Mouse (Mus musculus) embryonic facial prominence, embryonic 13.5 days (tissue): Measurements from ENCODE around the gene Tet3. TPM values are rescaled to one million over a fixed set of nuclear protein-coding genes. Genes with fewer than 3 reads are reported as not detected.
A peak's percentile ranks its signal among the peaks of the same experiment; 100 is the strongest.

Experiments used
- ATAC-seq: fragments of 200-750 bp; cut with Nextera tagmentation; 2 replicates; pipeline ENCODE4 v1.8.0; 2017; ENCODE audit warnings: low read depth; ENCODE audit not compliant: insufficient number of reproducible peaks, insufficient read depth, low FRiP score, low TSS enrichment
- H3K27ac ChIP-seq: fragments of 300-500 bp; sonication (generic); 2 replicates; pipeline ENCODE4 v1.5.1; 2015; ENCODE audit warnings: moderate library complexity, mild to moderate bottlenecking, inconsistent platforms
- H3K27me3 ChIP-seq: fragments of 300-500 bp; sonication (generic); 2 replicates; pipeline ENCODE4 v1.6.1; 2015; ENCODE audit warnings: mild to moderate bottlenecking, inconsistent platforms
- H3K36me3 ChIP-seq: fragments of 300-500 bp; sonication (generic); 2 replicates; pipeline ENCODE4 v1.6.1; 2015; ENCODE audit warnings: mild to moderate bottlenecking, inconsistent platforms
- H3K4me1 ChIP-seq: fragments of 300-500 bp; sonication (generic); 2 replicates; pipeline ENCODE4 v1.6.1; 2015; ENCODE audit warnings: inconsistent platforms
- H3K4me2 ChIP-seq: fragments of 300-500 bp; sonication (generic); 2 replicates; pipeline ENCODE4 v1.6.1; 2015; ENCODE audit warnings: moderate library complexity, mild to moderate bottlenecking, inconsistent platforms
- H3K4me3 ChIP-seq: fragments of 300-500 bp; sonication (generic); 2 replicates; pipeline ENCODE4 v1.5.1; 2015; ENCODE audit warnings: mild to moderate bottlenecking, inconsistent platforms
- H3K9ac ChIP-seq: fragments of 300-500 bp; sonication (generic); 2 replicates; pipeline ENCODE4 v1.6.1; 2015; ENCODE audit warnings: mild to moderate bottlenecking, inconsistent platforms
- H3K9me3 ChIP-seq: fragments of 300-500 bp; sonication (generic); 2 replicates; pipeline ENCODE4 v1.6.1; 2016; ENCODE audit warnings: inconsistent platforms
- WGBS: fragments of 180-500 bp; shearing (Covaris S2); methylation state at CpG from one replicate; pipeline ENCODE4 v1.1.7; 2015; ENCODE audit warnings: mixed read lengths; 5-methylcytosine and 5-hydroxymethylcytosine counted together
- polyA plus RNA-seq: library from polyadenylated mRNA; unstranded; fragments of >200 nt; fragmentation: Nextera tagmentation; extraction: Ambion mirVana; gene quantifications from 2 replicates; pipeline ENCODE4 v1.2.1, GENCODE M21; 2015

The Tet3 gene
- polyA plus RNA-seq, 1 experiment from 2014 or later = 59.6 TPM

DNA sequence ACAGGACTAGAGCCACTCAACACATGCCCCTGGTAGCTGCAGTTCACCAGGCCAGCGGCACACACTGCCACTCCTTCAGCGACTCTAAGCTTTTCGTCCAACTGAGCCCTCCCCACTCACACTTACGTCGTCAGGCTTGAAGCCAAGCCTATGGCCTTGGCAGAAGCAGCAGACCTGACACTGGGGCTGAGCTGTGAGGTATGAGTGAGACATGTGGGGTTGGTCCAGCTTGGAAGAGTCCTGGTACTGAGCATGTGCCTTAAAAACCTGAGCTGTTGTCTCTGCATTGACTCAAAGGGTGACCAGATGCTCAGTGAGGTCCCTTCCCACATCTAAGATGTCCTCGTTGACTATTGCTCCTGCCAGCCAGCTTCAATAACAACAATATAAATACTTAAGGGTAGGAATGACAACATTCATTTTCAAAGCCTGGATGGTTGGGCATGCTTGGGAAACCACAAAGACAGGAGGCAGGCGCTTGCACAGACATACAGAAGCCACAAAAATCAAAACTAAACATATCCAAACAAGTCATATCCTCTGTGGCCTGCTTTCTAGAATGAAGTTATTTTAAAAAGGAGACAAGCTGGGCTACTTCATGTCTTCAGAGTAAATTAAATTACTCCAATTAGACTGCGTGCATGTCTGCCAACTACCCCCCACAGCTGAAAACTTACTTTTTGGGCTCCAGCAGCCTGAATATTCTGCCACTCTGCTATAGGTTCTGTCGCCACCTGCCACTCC, 37.3 kb upstream of the Tet3 start:
- H3K27me3 ChIP-seq = no peaks in the 10 kb centered on the region
- 73% methylated on average over 9 of the region's 9 CpGs for WGBS
- peaks cover 30% of the 10 kb centered on the region for H3K36me3 ChIP-seq
- ATAC-seq = no peak
- no peaks in the 10 kb centered on the region for H3K9me3 ChIP-seq
- no peak overlapping the region for H3K4me2 ChIP-seq
- H3K27ac ChIP-seq = peak overlapping the region; percentile 28; the same call in 1 of the 2 replicates
- peaks cover 17% of the 10 kb centered on the region for H3K4me1 ChIP-seq
- no peak overlapping the region for H3K4me3 ChIP-seq
- H3K9ac ChIP-seq = 0 out of 2 replicates have a peak overlapping the region, but pooled peaks have one; percentile 8

DNA sequence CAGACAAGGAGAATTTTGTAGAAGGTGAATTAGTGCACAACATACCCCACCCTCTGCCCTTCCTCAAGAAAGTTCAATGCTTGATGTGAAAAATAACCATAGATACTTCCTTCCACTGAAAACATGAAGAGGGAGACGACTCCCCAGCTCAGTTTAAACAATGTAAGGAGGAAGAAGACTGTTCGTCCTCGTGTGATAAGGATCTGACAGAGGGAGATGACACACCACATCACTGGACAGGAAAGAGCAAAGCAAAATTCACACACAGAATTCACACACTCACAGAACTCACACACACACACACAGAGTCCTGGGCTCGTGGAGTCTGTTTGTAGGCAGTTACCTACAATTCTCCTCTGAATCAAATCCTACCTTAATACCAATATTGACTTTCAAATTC, 31.7 kb upstream of the Tet3 start:
- peaks cover 70% of the 10 kb centered on the region for H3K36me3 ChIP-seq
- no peak overlapping the region for H3K9ac ChIP-seq
- H3K27me3 ChIP-seq = no peaks in the 10 kb centered on the region
- no peak overlapping the region for H3K27ac ChIP-seq
- 68% methylated on average over 4 of the region's 4 CpGs for WGBS
- no peak for ATAC-seq
- H3K4me3 ChIP-seq = no peak overlapping the region
- H3K4me1 ChIP-seq = peaks cover 5% of the 10 kb centered on the region; the same call in 1 of the 2 replicates
- no peak overlapping the region for H3K4me2 ChIP-seq
- no peaks in the 10 kb centered on the region for H3K9me3 ChIP-seq

DNA sequence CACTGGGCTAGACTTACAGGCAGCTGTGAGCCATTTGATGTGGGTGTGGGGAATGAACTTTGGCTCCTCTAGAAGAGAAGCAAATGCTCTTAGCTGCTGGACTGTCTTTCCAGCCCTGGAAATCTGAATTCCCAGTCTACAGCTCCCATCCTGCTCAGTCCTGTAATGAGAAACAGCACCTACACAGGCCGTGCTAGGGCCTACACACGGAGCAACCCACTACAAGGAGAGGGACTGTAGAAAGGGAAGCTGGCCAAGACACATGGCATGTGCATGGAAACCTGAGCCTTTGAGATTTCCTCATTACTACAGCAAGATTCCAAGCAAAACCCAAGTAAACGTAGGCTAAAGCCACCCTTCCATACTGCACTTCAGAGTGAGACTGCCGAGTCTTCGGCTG, 29.3 kb upstream of the Tet3 start:
- Histone ChIP-seq H3K27ac (no peak overlapping the region), H3K9ac (no peak overlapping the region), H3K4me3 (no peak overlapping the region), H3K27me3 (no peaks in the 10 kb centered on the region), H3K9me3 (no peaks in the 10 kb centered on the region), H3K4me2 (no peak overlapping the region), H3K36me3 (peaks cover 75% of the 10 kb centered on the region), H3K4me1 (peaks cover 5% of the 10 kb centered on the region; the same call in 1 of the 2 replicates)
- ATAC-seq = no peak
- 66% methylated on average over 5 of the region's 5 CpGs for WGBS

DNA sequence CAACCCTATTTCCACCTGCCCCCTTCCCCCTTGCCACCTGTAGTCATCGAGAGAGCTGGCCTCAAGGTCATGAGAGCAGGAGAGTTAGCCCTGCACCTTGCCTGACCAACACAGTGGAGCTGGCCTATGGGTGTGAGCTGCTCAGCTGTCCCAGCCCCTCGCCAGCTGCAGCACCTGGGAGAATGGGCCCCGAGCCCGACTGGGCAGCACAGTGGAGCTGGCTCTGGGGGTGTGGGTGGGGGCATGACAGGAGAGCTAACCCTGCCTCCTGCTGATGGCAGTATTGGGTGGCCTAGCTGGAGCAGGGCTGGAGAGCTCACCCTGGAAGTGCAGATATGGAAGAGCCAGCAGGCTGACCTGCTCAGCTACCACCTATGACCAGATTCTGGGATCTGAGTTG, 28.4 kb upstream of the Tet3 start:
- 91% methylated on average over 4 of the region's 4 CpGs for WGBS
- Histone ChIP-seq H3K4me2 (no peak overlapping the region), H3K9ac (no peak overlapping the region), H3K36me3 (peaks cover 80% of the 10 kb centered on the region), H3K9me3 (no peaks in the 10 kb centered on the region), H3K4me3 (no peak overlapping the region), H3K27me3 (no peaks in the 10 kb centered on the region), H3K4me1 (peaks cover 5% of the 10 kb centered on the region; the same call in 1 of the 2 replicates), H3K27ac (no peak overlapping the region)
- no peak for ATAC-seq

DNA sequence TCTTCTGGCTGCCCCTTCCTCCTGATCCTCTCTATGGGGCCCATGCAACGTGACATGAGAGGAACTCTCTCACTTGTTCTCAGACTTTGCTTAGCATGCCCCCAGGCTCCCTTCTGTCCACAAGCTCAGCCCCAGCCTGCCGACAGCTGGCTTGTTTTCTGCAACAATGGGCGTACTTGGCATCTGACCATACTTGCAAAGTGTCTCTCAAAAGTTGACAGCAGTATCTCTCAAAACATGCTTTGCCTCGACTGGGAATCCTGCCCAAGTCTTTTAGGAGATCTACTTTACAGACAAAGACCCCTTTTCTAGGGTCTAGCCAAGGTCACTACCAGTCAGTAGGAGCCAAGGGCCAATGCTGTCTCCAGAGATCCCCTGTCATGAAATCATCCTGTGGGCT, 27.0 kb upstream of the Tet3 start:
- 53% methylated on average over 4 of the region's 4 CpGs for WGBS
- Histone ChIP-seq H3K9me3 (no peaks in the 10 kb centered on the region), H3K4me2 (no peak overlapping the region), H3K27ac (no peak overlapping the region), H3K36me3 (peaks cover 95% of the 10 kb centered on the region), H3K9ac (no peak overlapping the region), H3K4me3 (no peak overlapping the region), H3K4me1 (peaks cover 5% of the 10 kb centered on the region; the same call in 1 of the 2 replicates), H3K27me3 (no peaks in the 10 kb centered on the region)
- no peak for ATAC-seq

DNA sequence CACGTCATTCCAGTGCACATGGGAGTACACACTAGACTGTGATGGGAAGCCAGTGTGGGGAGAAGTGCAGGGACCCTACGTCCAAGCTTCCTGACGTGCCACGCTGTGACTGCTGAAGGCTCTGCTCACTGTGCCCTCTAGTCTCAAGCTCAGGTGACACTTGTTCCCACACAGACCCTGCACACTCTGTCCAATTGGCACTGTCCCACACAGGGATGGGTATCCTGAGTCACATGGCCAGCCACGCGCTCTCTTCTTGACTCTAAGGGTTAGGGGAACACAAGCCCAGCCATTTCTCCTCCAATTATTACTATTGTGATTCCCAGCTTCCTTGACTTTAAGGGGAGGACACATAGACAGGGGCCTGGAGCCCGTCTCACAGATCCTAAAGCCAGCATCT, 24.9 kb upstream of the Tet3 start:
- Histone ChIP-seq H3K27ac (no peak overlapping the region), H3K9me3 (no peaks in the 10 kb centered on the region), H3K4me2 (no peak overlapping the region), H3K36me3 (peaks cover 93% of the 10 kb centered on the region), H3K4me1 (peaks cover 5% of the 10 kb centered on the region; the same call in 1 of the 2 replicates), H3K9ac (no peak overlapping the region), H3K4me3 (no peak overlapping the region), H3K27me3 (no peaks in the 10 kb centered on the region)
- WGBS = 89% methylated on average over 7 of the region's 7 CpGs
- ATAC-seq = no peak

DNA sequence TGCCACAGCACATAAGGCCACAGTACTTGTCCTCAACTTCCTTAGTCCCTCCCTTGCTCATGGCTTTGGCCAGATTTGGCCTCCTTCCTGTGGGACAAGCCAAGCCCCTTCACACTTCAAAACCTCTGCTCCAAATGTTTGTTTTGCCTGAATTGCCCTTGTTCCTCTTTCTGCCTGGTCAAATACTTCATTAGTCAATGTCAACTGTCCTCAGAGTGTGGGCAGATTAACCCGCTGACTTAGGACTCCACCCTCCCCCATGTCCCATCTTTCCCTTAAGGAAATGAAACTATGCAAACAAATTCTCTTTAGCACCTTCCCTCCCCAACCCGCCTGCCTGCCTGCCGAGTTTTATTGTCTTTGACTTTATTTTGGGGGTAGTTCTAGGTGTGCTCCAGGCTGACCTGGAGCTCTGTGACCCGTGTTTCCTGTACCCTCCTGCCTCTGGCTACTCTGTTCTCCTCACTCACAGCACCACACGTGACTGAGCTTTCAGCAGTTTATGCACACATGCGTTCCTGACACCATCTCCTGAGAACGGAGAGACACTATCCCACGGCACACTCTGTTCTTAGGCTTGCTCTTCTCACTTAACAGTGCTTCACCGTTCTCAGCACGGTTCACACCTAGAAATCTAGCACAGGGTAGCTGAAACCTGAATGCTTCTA, 23.7 kb upstream of the Tet3 start:
- no peak overlapping the region for H3K4me3 ChIP-seq
- no peaks in the 10 kb centered on the region for H3K27me3 ChIP-seq
- no peak overlapping the region for H3K4me2 ChIP-seq
- H3K4me1 ChIP-seq = no peaks in the 10 kb centered on the region
- H3K9me3 ChIP-seq = no peaks in the 10 kb centered on the region
- H3K27ac ChIP-seq = no peak overlapping the region
- WGBS = 82% methylated on average over 10 of the region's 10 CpGs
- peaks cover 90% of the 10 kb centered on the region for H3K36me3 ChIP-seq
- H3K9ac ChIP-seq = no peak overlapping the region
- ATAC-seq = no peak

DNA sequence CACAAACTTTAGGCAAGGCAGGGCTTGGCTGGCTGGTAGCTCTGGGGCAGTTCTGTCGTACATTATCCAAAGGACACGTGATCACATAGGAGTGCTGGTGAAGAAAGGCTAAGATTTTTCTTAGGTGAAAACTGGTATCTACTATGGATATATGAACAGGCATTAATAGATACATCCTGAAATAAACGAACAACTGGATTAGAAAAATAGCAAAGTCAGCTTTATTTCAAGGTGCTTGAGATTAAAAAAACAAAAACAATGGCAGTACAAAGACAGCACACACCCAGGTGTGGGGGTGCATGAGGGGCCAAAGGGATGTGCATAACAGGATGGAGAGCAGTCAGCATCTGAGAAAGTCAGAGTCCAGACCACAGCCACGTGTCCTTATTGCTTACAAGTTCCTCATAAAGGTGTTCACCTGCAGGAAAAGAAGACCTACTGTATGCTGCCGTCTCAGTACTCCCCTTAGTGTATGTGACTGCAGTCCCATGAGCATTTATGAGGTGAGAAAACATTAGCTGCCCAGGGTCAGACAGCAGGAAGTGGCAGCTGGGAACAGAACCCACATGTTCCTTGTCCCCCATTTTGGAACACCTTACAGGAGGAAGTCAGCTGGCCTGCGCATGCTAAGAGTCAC, 21.3 kb upstream of the Tet3 start:
- Histone ChIP-seq H3K27me3 (no peaks in the 10 kb centered on the region), H3K4me3 (no peak overlapping the region), H3K27ac (no peak overlapping the region), H3K4me2 (no peak overlapping the region), H3K9me3 (no peaks in the 10 kb centered on the region), H3K4me1 (no peaks in the 10 kb centered on the region), H3K36me3 (peaks cover 72% of the 10 kb centered on the region), H3K9ac (no peak overlapping the region)
- WGBS = 87% methylated on average over 6 of the region's 6 CpGs
- ATAC-seq = no peak

DNA sequence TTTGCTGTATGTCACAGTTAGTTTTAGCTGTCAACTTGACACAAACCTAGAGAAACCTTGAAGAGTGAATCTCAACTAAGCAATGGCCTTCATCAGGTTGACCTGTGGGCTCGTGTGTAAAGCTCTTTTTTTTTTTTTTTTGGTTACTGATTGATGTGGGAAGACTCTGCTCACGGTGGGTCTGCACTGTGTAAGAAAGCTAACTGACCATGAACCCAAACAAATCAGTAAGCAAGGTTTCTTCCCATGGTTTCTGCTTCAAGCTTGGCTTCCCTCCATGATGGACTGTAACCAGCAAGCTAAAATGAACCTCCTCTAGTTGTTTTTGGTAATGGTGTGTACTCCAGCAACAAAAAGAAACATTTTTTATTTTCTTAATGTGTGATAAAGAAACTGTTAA, 20.3 kb upstream of the Tet3 start:
- ATAC-seq = no peak
- H3K27me3 ChIP-seq = no peaks in the 10 kb centered on the region
- H3K9me3 ChIP-seq = no peaks in the 10 kb centered on the region
- H3K9ac ChIP-seq = no peak overlapping the region
- WGBS = 80% methylated on average over 2 of the region's 2 CpGs
- H3K27ac ChIP-seq = no peak overlapping the region
- H3K4me1 ChIP-seq = no peaks in the 10 kb centered on the region
- peaks cover 62% of the 10 kb centered on the region for H3K36me3 ChIP-seq
- H3K4me3 ChIP-seq = no peak overlapping the region
- H3K4me2 ChIP-seq = no peak overlapping the region

DNA sequence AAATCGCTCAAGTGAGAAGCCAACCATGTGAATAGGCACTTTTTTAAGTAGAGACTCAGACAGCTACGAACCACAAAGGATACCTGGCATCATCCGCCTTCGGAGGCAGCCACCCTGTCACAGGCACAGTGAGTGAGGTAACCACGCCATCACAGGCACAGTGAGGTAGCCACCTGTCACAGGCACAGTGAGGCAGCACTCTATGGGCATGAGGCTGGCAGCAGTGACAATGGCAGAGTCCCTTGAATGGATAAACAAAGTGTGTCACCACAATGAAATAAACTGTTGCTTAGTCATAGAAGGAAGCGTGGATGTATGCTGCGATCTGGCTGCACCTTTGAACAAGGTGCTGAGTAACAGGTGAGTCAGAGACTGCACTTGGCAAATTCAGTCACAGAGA, 19.7 kb upstream of the Tet3 start:
- H3K36me3 ChIP-seq = peaks cover 56% of the 10 kb centered on the region

DNA sequence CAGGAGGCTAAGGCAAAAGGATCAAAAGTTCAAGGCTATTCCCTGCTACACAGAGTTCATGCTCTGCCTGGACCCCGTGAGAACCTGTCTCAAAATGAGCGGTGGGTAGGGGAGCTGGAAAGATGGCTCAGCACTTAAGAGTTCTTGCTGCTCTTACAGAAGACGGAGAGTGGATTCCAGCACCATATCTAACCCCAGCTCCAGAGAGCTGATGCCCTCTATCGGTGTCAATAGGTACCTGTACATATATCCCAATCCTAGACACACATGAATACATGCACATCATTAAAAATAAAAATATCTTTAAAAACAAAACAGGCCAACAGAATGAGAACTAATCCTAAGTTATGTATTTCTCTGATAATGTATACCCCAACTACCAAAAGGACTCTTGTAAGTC, 19.3 kb upstream of the Tet3 start:
- H3K27me3 ChIP-seq = no peaks in the 10 kb centered on the region
- no peak for ATAC-seq
- no peak overlapping the region for H3K9ac ChIP-seq
- H3K4me1 ChIP-seq = no peaks in the 10 kb centered on the region
- WGBS = 70% methylated on average over 4 of the region's 4 CpGs
- peaks cover 56% of the 10 kb centered on the region for H3K36me3 ChIP-seq
- no peak overlapping the region for H3K27ac ChIP-seq
- H3K4me2 ChIP-seq = no peak overlapping the region
- no peaks in the 10 kb centered on the region for H3K9me3 ChIP-seq
- no peak overlapping the region for H3K4me3 ChIP-seq

More for the DNA sequence above, 19.7 kb upstream of the Tet3 start:
- no peaks in the 10 kb centered on the region for H3K4me1 ChIP-seq
- 94% methylated on average over 7 of the region's 7 CpGs for WGBS
- H3K27me3 ChIP-seq = no peaks in the 10 kb centered on the region
- H3K4me2 ChIP-seq = no peak overlapping the region
- H3K27ac ChIP-seq = no peak overlapping the region
- H3K9ac ChIP-seq = no peak overlapping the region
- ATAC-seq = no peak
- H3K4me3 ChIP-seq = no peak overlapping the region
- H3K9me3 ChIP-seq = no peaks in the 10 kb centered on the region

DNA sequence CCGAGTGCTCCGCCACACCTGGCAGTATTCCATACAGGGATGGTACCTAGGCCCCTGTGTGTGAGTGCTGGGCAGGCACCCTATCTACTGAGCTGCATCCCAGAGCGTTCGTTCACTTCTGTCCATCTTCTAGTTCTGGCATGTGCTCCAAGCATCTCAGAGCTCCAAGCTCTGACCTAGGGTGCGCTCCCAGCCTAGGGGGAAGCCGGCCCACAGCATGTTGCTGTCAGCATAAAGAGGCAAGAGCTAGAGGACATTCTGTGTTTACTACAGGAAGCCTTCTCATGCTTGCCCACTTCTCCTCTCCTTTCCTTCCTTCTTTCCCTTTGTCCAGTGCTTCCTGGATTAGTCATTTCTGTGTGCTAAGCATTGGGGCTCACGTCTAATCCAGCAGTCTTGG, 16.5 kb upstream of the Tet3 start:
- Histone ChIP-seq H3K27me3 (no peaks in the 10 kb centered on the region), H3K4me1 (no peaks in the 10 kb centered on the region), H3K9me3 (no peaks in the 10 kb centered on the region), H3K27ac (no peak overlapping the region), H3K4me2 (no peak overlapping the region), H3K36me3 (peaks cover 29% of the 10 kb centered on the region), H3K9ac (no peak overlapping the region), H3K4me3 (no peak overlapping the region)
- 77% methylated on average over 7 of the region's 7 CpGs for WGBS
- no peak for ATAC-seq
